Mouse (Mus musculus): ENCODE measurements around the gene Itgad. TPM values are rescaled to one million over a fixed set of nuclear protein-coding genes. Genes with fewer than 3 reads are reported as not detected.

Itgad gene
- total and polyA plus RNA-seq, 3 experiments, result not detected

GRCm38 (mm10) chr7:128209826-128210225 is 55.6 kb downstream of the Itgad start:
- TF ChIP-seq TBP (IDR thresholded peaks at IDR 0.05; ENCODE audit: low read depth, low read length) (no peak), GABPA (IDR thresholded peaks at IDR 0.05; ENCODE audit: low read depth, low read length) (no peak), TCF12 (IDR thresholded peaks at IDR 0.05; ENCODE audit: low read depth, low read length) (no peak), RCOR1 (IDR thresholded peaks at IDR 0.05; ENCODE audit: low read depth, low read length) (no peak), HCFC1 (IDR thresholded peaks at IDR 0.05; ENCODE audit: low read depth, low read length) (no peak), MYC (IDR thresholded peaks at IDR 0.05; ENCODE audit: low read depth, low read length) (no peak), RAD21 (IDR thresholded peaks at IDR 0.05; ENCODE audit: low read depth, low read length) (no peak), ZMIZ1 (IDR thresholded peaks at IDR 0.05; ENCODE audit: low read depth, low read length) (no peak), CHD1 (IDR thresholded peaks at IDR 0.05; ENCODE audit: low read depth, low read length) (no peak), ZNF384 (IDR thresholded peaks at IDR 0.05; ENCODE audit: low read depth, low read length) (no peak)
- H3K4me3 ChIP-seq (ENCODE audit: control insufficient read depth in 1 of 2, insufficient read depth in 1 of 2, low read depth in 2 of 2, low read length in 2 of 2), result no peak overlapping the region
- H3K27ac ChIP-seq (ENCODE audit: control insufficient read depth, low read depth, low read length), result no peak overlapping the region
- no peaks in the 10 kb centered on the region for H3K36me3 ChIP-seq (ENCODE audit: control insufficient read depth in 1 of 2, insufficient read depth in 2 of 2, low read length in 2 of 2)
- no peaks in the 10 kb centered on the region for H3K79me2 ChIP-seq (ENCODE audit: control insufficient read depth, insufficient read depth, low read length, poor library complexity)
- H3K27me3 ChIP-seq (ENCODE audit: control insufficient read depth in 1 of 2, insufficient read depth in 2 of 2, low read length in 2 of 2), result peaks cover 11 to 14% of the 10 kb centered on the region in 2 experiments
- H3K9me3 ChIP-seq (replicated peaks; ENCODE audit: insufficient read depth, low read length), result no peaks in the 10 kb centered on the region
- no peak for DNase-seq (ENCODE audit: low read depth, low spot score)
- no peak overlapping the region for H3K9ac ChIP-seq (ENCODE audit: control insufficient read depth, low read depth, low read length, poor library complexity, severe bottlenecking)
- peaks cover 2 to 6% of the 10 kb centered on the region in 2 experiments; a peak in 2 of 4 replicates for H3K4me1 ChIP-seq (ENCODE audit: control insufficient read depth in 1 of 2, insufficient read depth in 2 of 2, low read length in 2 of 2)

- no peak overlapping the region for H3K4me3 ChIP-seq (ENCODE audit: control insufficient read depth in 1 of 2, insufficient read depth in 1 of 2, low read depth in 2 of 2, low read length in 2 of 2)
- H3K36me3 ChIP-seq (ENCODE audit: control insufficient read depth in 1 of 2, insufficient read depth in 2 of 2, low read length in 2 of 2), result no peaks in the 10 kb centered on the region
- H3K9me3 ChIP-seq (replicated peaks; ENCODE audit: insufficient read depth, low read length), result no peaks in the 10 kb centered on the region
- TF ChIP-seq BHLHE40 (IDR thresholded peaks at IDR 0.05; ENCODE audit: borderline replicate concordance, low read depth, low read length) (no peak), GATA1 (IDR thresholded peaks at IDR 0.05; ENCODE audit: low read depth, low read length) (peak; percentile 51; the same call in 1 of the 2 replicates), EP300 (IDR thresholded peaks at IDR 0.05; ENCODE audit: low read depth in 1 of 2, low read length in 2 of 2) (peak; percentile 39 to 40; a peak in 2 of 4 replicates)
- peaks cover 10 to 17% of the 10 kb centered on the region in 2 experiments for H3K27me3 ChIP-seq (ENCODE audit: control insufficient read depth in 1 of 2, insufficient read depth in 2 of 2, low read length in 2 of 2)
- H3K27ac ChIP-seq (ENCODE audit: control insufficient read depth, low read depth, low read length), result no peak overlapping the region
- H3K79me2 ChIP-seq (ENCODE audit: control insufficient read depth, insufficient read depth, low read length, poor library complexity), result no peaks in the 10 kb centered on the region
- H3K4me1 ChIP-seq (ENCODE audit: control insufficient read depth in 1 of 2, insufficient read depth in 2 of 2, low read length in 2 of 2), result no peaks in the 10 kb centered on the region
- DNase-seq (ENCODE audit: low read depth, low spot score), result peak; percentile 55
- H3K9ac ChIP-seq (ENCODE audit: control insufficient read depth, low read depth, low read length, poor library complexity, severe bottlenecking), result no peak overlapping the region
These were observed 65.8 kb downstream of the Itgad start for GRCm38 (mm10) chr7:128219952-128220351.

GRCm38 (mm10) chr7:128220936-128221335 is 66.8 kb downstream of the Itgad start:
- no peaks in the 10 kb centered on the region for H3K36me3 ChIP-seq (ENCODE audit: control insufficient read depth in 1 of 2, insufficient read depth in 2 of 2, low read length in 2 of 2)
- no peak for DNase-seq (ENCODE audit: low read depth, low spot score)
- H3K4me1 ChIP-seq (ENCODE audit: control insufficient read depth in 1 of 2, insufficient read depth in 2 of 2, low read length in 2 of 2), result no peaks in the 10 kb centered on the region
- no peak overlapping the region for H3K27ac ChIP-seq (ENCODE audit: control insufficient read depth, low read depth, low read length)
- no peak overlapping the region for H3K9ac ChIP-seq (ENCODE audit: control insufficient read depth, low read depth, low read length, poor library complexity, severe bottlenecking)
- TF ChIP-seq MAFK (IDR thresholded peaks at IDR 0.05; ENCODE audit: borderline replicate concordance, low read depth, low read length) (no peak), POLR2AphosphoS5 (IDR thresholded peaks at IDR 0.05; ENCODE audit: borderline replicate concordance, low read depth, low read length) (no peak), ZC3H11A (IDR thresholded peaks at IDR 0.05; ENCODE audit: low read depth, low read length) (no peak), GATA1 (IDR thresholded peaks at IDR 0.05; ENCODE audit: low read depth, low read length) (no peak), TBP (IDR thresholded peaks at IDR 0.05; ENCODE audit: low read depth, low read length) (no peak), ZKSCAN1 (IDR thresholded peaks at IDR 0.05; ENCODE audit: low read depth, low read length) (no peak), MAZ (IDR thresholded peaks at IDR 0.05; ENCODE audit: low read depth, low read length) (no peak), UBTF (IDR thresholded peaks at IDR 0.05; ENCODE audit: borderline replicate concordance, insufficient read depth, low read depth, low read length) (no peak), CHD1 (IDR thresholded peaks at IDR 0.05; ENCODE audit: low read depth, low read length) (no peak)
- H3K9me3 ChIP-seq (replicated peaks; ENCODE audit: insufficient read depth, low read length), result no peaks in the 10 kb centered on the region
- H3K27me3 ChIP-seq (ENCODE audit: control insufficient read depth in 1 of 2, insufficient read depth in 2 of 2, low read length in 2 of 2), result peaks cover 8 to 12% of the 10 kb centered on the region in 2 experiments
- H3K79me2 ChIP-seq (ENCODE audit: control insufficient read depth, insufficient read depth, low read length, poor library complexity), result no peaks in the 10 kb centered on the region
- H3K4me3 ChIP-seq (ENCODE audit: control insufficient read depth in 1 of 2, insufficient read depth in 1 of 2, low read depth in 2 of 2, low read length in 2 of 2), result no peak overlapping the region

All from MEL (cell line).